Mouse (Mus musculus) fat pad, adult 2 months (tissue): ENCODE measurements around the gene Cep131.
A peak's percentile ranks its signal among the peaks of the same experiment; 100 is the strongest.

Source experiments
- DNase-seq: peaks from one replicate; pipeline ENCODE4 v3.0.0-alpha.2; 2011; ENCODE audit warnings: low read depth, low spot score; ENCODE audit errors: extremely low read depth

Gene Cep131

GRCm38 (mm10) chr11:120086702-120087152 is at the start of gene Cep131:
Gene Cep131, minus strand, starts transcription at chr11:120086827.
- DNase-seq: peak; percentile 61

GRCm38 (mm10) chr11:120136195-120136594 is 49.6 kb upstream of the Cep131 start:
- DNase-seq: no peak

- no peak for DNase-seq
These were observed 48.4 kb upstream of the Cep131 start for GRCm38 (mm10) chr11:120134847-120135530.

- no peak for DNase-seq
These were observed 47.5 kb upstream of the Cep131 start for GRCm38 (mm10) chr11:120134148-120134547.

- DNase-seq: no peak
These were observed 42.7 kb upstream of the Cep131 start for GRCm38 (mm10) chr11:120129281-120129680.

- no peak for DNase-seq
These were observed 40.2 kb upstream of the Cep131 start for GRCm38 (mm10) chr11:120126845-120127244.

- DNase-seq: no peak
These were observed 35.5 kb upstream of the Cep131 start for GRCm38 (mm10) chr11:120122126-120122525.

- no peak for DNase-seq
These were observed 34.2 kb upstream of the Cep131 start for GRCm38 (mm10) chr11:120120642-120121420.

- no peak for DNase-seq
These were observed 33.4 kb upstream of the Cep131 start for GRCm38 (mm10) chr11:120119936-120120541.

- no peak for DNase-seq
These were observed 32.5 kb upstream of the Cep131 start for GRCm38 (mm10) chr11:120119108-120119507.

- DNase-seq: no peak
These were observed 31.0 kb upstream of the Cep131 start for GRCm38 (mm10) chr11:120117626-120118025.

- DNase-seq: no peak
These were observed 28.0 kb upstream of the Cep131 start for GRCm38 (mm10) chr11:120114488-120115215.

- DNase-seq: no peak
These were observed 25.5 kb upstream of the Cep131 start for GRCm38 (mm10) chr11:120112136-120112535.

GRCm38 (mm10) chr11:120111033-120111432 is 24.4 kb upstream of the Cep131 start:
- no peak for DNase-seq

- DNase-seq: no peak
These were observed 23.9 kb upstream of the Cep131 start for GRCm38 (mm10) chr11:120110554-120110953.

GRCm38 (mm10) chr11:120109558-120110210 is 23.1 kb upstream of the Cep131 start:
- DNase-seq: no peak

- no peak for DNase-seq
These were observed 21.2 kb upstream of the Cep131 start for GRCm38 (mm10) chr11:120107796-120108195.

- no peak for DNase-seq
These were observed 20.4 kb upstream of the Cep131 start for GRCm38 (mm10) chr11:120107026-120107425.

GRCm38 (mm10) chr11:120103431-120103997 is 16.9 kb upstream of the Cep131 start:
- no peak for DNase-seq

- DNase-seq: no peak
These were observed 14.4 kb upstream of the Cep131 start for GRCm38 (mm10) chr11:120101036-120101435.
